Mouse (Mus musculus) lung, postnatal 0 days (tissue): ENCODE data around the gene Emc7.

ENCODE experiments used
- CTCF ChIP-seq: IDR thresholded peaks from 2 replicates; pipeline ENCODE4 v1.5.1; 2016; ENCODE audit warnings: antibody characterized with exemption, mild to moderate bottlenecking
- EP300 ChIP-seq: IDR thresholded peaks from 2 replicates; pipeline ENCODE4 v1.6.1; 2016; ENCODE audit warnings: antibody characterized with exemption, mild to moderate bottlenecking, control low read depth

DNA sequence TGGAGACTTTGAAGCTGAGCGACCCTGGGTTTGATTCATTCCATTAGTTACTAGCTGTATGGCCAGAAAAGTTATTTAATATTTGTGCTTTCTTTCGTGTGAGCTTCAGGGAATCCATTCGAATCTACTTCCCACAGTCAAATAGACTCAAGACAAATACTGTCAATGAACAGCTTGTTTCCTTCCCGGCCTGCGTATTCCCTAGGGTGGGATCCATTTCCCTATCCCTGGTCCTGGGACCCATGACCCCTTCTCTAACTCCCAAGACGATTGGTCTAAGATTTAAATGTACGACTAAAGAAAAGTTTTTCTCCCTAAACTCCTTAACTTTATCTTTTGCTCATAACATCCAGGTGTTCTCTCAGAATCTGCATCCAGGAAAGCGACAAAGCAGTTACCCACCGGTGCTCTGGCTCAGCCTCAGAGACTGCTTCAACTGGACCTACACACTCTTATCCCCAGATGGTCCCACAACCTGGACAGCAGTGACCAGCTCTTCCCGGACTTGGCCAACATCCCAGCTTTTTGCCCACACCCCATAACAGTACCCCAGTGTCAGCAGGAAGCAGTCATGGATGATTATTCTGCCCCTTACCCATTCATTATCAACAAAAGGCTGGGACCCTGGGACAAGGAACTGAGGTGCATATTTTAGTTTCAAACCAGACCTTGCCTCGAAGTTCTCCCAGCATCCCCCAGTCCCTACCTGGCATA, 35.8 kb downstream of the Emc7 start:
- no peak for TF ChIP-seq CTCF
- TF ChIP-seq EP300 = no peak
